Mouse (Mus musculus): Measurements from ENCODE around the gene Accsl.

DNA sequence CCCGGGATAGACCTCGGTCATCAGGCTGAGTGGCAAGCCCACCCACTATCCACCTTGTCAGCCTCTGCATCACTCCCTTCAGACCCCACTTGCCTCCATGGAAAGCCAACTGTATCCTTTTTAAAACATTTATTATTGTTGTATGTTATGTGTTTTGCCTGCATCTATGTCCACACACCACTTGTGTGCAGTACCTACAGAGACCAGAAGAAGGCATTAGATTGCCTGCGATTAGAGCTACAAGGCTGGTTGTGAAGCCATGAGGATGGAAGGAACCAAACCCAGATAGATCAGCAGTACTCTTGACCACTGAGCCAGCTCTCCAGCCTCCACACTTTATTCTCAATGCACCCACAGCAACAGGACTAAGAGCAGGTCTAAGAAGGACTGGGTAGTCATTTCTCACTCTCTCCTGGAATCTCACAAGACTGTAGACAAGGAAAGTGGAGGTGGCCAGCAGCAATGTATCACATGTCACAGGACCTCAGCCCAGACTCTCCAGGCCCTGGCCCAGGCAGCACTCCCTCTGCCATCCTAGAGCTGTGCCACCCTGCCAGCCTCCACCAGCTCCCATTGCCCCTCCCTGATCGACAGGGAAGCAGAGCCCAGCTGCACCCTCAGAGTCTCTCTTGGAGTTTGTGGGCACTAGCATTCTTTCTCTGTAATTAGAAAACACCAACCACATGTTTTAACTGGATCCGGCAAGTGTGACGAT lies 62.3 kb downstream of the Accsl start:
- TF ChIP-seq CTCF (IDR thresholded peaks at IDR 0.05; ENCODE audit: low read depth) (no peak), EP300 (IDR thresholded peaks at IDR 0.05; ENCODE audit: low read depth) (no peak)

Data from heart, postnatal 0 days (tissue).